Mouse (Mus musculus): ENCODE results near the gene Pou5f1.
A peak's percentile ranks its signal among the peaks of the same experiment; 100 is the strongest.
"Not testable (repeated sequence)": the region's sequence is repeated elsewhere in the genome, so short reads cannot be mapped to it uniquely, and the experiment has no call there.

Gene Pou5f1

DNA sequence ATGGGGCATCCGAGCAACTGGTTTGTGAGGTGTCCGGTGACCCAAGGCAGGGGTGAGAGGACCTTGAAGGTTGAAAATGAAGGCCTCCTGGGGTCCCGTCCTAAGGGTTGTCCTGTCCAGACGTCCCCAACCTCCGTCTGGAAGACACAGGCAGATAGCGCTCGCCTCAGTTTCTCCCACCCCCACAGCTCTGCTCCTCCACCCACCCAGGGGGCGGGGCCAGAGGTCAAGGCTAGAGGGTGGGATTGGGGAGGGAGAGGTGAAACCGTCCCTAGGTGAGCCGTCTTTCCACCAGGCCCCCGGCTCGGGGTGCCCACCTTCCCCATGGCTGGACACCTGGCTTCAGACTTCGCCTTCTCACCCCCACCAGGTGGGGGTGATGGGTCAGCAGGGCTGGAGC lies at the start of gene Pou5f1:
TSS of gene Pou5f1 (plus strand) at position 243 of the 400 bp plus-strand sequence.
- DNase-seq (ENCODE audit: low spot score): no peak

- DNase-seq (ENCODE audit: low spot score): not testable (repeated sequence)
Observed at GRCm38 (mm10) chr17:35458247-35458646, 47.6 kb upstream of the Pou5f1 start.

DNA sequence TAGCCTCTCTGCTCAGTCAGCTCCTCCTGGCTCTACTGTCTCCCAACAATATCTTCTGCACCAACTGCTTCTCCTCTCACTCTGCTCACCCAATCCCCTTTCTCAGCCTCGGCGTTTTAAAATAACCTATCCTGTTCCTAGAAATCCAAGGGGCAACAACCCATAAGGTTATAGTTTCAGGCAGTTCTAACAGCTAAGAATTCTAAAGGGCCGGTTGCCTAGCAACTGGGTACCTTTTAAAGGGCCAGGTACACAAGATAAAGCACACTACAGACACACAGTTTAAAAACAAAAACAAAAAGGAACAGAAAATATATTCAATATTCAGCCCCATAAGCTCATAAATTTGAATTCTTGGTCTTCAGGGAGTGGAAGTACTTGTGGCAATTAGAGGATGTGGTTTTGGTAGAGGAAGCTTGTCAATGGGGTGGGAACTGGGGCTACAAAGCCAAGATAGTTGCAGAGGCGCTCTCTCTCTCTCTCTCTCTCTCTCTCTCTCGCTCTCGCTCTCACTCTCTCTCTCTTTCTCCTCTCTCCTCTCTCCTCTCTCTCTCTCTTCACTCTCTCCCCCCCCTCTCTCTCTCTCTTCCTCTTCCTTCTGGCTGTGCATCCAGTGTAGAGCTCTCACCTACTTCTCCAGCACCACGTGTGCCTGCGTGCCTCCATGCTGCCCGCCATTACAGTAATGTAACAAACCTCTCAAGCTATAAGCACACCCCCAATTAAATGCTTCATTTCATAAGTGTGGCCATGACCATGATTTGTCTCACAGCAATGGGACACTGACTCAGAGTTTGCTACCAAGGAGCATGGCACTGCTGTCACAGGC lies 45.1 kb upstream of the Pou5f1 start:
- not testable (repeated sequence) for DNase-seq (ENCODE audit: low spot score)

- not testable (repeated sequence) for DNase-seq (ENCODE audit: low spot score)
Observed at GRCm38 (mm10) chr17:35465651-35466050, 40.2 kb upstream of the Pou5f1 start.

DNA sequence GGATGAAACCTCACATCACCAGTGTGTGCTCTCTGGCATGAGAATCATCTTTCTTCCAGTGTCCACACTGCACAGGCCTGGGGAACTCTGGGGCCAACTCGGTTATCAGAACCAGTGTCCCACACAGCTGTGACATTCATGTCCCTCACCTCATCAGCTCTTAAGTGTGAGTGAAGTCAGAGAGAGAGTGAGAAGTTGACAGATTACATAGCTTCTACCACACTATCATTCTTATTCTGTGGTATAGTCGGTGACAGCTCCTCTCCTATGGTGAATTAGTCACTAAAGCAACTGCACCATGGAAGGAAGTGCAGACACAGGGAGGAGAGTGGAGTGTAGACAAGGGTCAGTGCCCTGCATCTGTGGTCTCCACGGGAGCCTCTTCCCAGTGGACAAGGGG lies 36.9 kb upstream of the Pou5f1 start:
- DNase-seq (ENCODE audit: low spot score): not testable (repeated sequence)

GRCm38 (mm10) chr17:35469842-35470751 lies 35.7 kb upstream of the Pou5f1 start, which contains the start of gene H2-Q10:
H2-Q10 (plus strand) TSS chr17:35470089.
- DNase-seq (ENCODE audit: low spot score): no peak

DNA sequence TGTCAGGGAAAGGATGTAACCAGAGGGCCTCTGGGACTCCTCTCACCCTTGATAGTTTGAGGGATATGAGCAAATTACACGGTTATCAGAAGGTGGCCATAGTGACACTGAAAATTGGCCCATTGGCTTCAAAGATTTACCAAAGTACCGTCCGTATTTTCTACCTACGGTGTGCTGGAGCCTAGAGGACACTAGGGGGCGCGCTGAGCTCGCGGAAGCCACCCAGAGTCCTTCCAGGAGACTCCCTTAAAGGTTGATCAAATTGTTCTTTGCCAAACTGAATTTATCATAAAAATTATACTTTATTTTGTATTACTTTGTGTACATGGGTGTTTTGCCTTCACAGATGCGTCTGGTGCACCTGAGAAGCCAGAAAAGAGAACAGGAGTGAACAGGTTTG lies 21.8 kb upstream of the Pou5f1 start:
- DNase-seq (ENCODE audit: low spot score): peak; percentile 53

GRCm38 (mm10) chr17:35485702-35486101 lies 20.1 kb upstream of the Pou5f1 start:
- no peak for DNase-seq (ENCODE audit: low spot score)

GRCm38 (mm10) chr17:35486726-35487125 lies 19.1 kb upstream of the Pou5f1 start:
- no peak for DNase-seq (ENCODE audit: low spot score)

DNA sequence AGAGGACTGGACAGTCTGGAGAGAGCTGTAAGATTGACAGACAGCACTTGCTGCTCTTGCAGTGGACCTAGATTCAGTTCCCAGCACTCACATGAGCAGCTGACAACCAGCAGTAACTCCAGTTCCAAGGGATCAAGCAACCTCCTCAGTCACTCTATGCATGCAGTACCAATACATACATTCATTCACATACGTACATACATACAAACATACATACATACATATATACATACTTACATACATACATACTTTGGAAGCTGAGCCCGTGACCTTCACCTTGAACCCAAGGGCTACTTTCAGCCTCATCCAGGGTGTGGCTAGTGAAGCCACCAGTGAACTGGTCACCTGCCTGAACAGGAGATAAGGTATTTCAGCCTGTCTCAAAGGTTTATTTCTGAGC lies 17.8 kb upstream of the Pou5f1 start:
- no peak for DNase-seq (ENCODE audit: low spot score)

DNA sequence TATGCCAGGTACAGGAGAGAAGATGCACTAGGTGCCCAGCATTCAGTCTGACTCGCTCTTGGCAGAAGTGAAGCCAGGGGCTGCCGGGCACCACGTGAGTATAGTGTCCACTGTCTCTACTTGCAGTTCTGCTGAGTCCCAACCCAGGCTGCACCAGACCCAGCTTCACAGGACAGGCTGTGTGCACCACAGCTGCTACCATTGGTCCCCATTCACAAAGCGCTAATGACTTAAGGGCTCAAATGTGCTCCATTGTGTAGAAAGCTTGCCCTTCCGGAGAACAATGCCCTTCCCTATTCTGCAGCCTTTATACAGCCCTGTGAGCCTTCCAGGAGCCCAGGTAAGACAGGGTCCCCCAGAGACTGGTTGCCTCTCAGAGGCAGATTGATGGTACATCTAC lies 15.5 kb upstream of the Pou5f1 start:
- DNase-seq (ENCODE audit: low spot score): no peak

- DNase-seq (ENCODE audit: low spot score): no peak
Observed at GRCm38 (mm10) chr17:35497124-35497523, 8.7 kb upstream of the Pou5f1 start.

GRCm38 (mm10) chr17:35502226-35502625 lies 3.6 kb upstream of the Pou5f1 start:
- DNase-seq (ENCODE audit: low spot score): no peak

GRCm38 (mm10) chr17:35502762-35503161 lies 3.1 kb upstream of the Pou5f1 start:
- DNase-seq (ENCODE audit: low spot score): no peak

DNA sequence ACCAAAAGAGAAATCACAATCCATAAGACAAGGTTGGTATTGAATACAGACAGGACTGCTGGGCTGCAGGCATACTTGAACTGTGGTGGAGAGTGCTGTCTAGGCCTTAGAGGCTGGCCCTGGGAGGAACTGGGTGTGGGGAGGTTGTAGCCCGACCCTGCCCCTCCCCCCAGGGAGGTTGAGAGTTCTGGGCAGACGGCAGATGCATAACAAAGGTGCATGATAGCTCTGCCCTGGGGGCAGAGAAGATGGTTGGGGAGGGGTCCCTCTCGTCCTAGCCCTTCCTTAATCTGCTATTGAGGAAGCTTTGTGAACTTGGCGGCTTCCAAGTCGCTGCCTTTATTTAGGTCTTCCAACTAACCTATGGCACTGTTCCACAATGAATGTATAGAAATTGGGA lies 2.0 kb upstream of the Pou5f1 start:
- DNase-seq (ENCODE audit: low spot score): no peak

DNA sequence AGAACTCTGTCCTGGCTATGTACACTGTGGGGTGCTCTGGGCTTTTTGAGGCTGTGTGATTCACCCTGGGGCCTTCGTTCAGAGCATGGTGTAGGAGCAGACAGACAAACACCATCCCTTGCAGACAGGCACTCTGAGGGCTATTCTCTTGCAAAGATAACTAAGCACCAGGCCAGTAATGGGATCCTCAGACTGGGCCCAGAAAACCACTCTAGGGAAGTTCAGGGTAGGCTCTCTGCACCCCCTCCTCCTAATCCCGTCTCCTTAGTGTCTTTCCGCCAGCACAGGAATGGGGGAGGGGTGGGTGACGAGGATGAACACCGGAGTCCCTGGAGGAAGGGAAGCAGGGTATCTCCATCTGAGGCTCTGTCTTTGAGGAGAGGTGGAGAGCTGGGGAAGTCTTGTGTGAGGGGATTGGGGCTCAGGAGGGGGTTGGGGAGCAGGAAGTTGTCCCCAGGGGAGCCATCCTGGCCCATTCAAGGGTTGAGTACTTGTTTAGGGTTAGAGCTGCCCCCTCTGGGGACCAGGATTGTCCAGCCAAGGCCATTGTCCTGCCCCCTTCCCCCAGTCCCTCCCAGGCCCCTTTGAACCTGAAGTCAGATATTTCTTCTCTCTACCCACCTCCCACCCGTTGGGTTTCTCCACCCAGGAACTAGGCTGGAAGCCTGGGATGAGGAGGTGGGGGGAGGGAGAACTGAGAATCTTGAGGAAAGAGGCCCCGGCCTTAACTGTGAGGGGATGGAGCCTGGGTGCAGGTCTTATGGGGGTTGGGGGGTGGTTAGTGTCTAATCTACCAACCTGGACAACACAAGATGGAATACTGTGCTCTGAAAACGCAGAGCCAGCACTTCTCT lies 963 bp upstream of the Pou5f1 start:
- DNase-seq (ENCODE audit: low spot score): no peak

GRCm38 (mm10) chr17:35506881-35507280 lies 1.1 kb downstream of the Pou5f1 start:
- DNase-seq (ENCODE audit: low spot score): no peak

- DNase-seq (ENCODE audit: low spot score): no peak
Observed at GRCm38 (mm10) chr17:35507556-35508260, 1.9 kb downstream of the Pou5f1 start.

GRCm38 (mm10) chr17:35508279-35508678 lies 2.5 kb downstream of the Pou5f1 start:
- DNase-seq (ENCODE audit: low spot score): not testable (repeated sequence)

GRCm38 (mm10) chr17:35509284-35509683 lies 3.5 kb downstream of the Pou5f1 start:
- no peak for DNase-seq (ENCODE audit: low spot score)

DNA sequence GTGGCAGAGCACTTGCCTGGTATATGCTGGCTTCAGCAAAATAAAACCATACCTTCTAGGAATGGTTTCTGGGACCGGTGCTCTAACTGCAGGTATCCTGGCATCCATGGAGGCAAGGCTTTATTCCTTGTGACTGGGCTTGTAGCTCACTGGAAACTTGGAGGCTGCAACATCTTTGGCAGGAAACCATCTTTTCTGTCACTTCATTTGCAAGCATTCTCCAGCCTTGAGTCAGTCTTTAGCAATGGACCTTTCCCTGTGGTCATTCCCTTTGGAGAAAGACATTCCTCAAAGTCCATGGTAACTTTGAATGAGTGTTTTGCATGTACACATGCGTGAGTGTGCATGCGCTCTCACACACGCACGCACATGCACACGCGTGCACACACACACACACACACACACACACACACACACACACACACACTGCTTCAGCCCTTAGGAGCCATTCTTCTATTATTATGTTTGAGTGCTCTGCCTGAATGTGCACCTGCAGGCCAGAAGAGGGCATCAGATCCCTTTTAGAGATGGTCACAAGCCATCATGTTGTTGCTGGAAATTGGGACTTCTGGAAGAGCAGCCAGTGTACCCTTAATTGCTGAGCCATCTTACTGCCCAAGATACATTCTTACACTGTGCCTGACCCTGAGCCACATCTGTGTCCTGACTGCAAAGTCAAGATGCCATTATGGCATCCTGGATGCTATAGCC lies 7.3 kb downstream of the Pou5f1 start:
- DNase-seq (ENCODE audit: low spot score): no peak
